Mouse (Mus musculus): ENCODE results near the gene C130073F10Rik. TPM values are rescaled to one million over a fixed set of nuclear protein-coding genes. Genes with fewer than 3 reads are reported as not detected.
"Not testable (repeated sequence)": the region's sequence is repeated elsewhere in the genome, so short reads cannot be mapped to it uniquely, and the experiment has no call there.

C130073F10Rik gene
- polyA plus RNA-seq, 1 experiment: 0.04 TPM

- Histone ChIP-seq H3K27me3 (ENCODE audit: control insufficient read depth, insufficient read depth, insufficient read length) (no peaks in the 10 kb centered on the region), H3K4me3 (ENCODE audit: insufficient read depth, poor library complexity, severe bottlenecking) (no peak overlapping the region), H3K79me2 (ENCODE audit: control insufficient read depth, insufficient read depth) (no peaks in the 10 kb centered on the region), H3K79me3 (ENCODE audit: low read depth) (no peaks in the 10 kb centered on the region), H3K36me3 (ENCODE audit: control insufficient read depth, insufficient read depth) (no peaks in the 10 kb centered on the region), H3ac (ENCODE audit: control insufficient read depth, insufficient read length, low read depth) (no peak overlapping the region)
- no peak for TF ChIP-seq MYOG (IDR thresholded peaks at IDR 0.05; ENCODE audit: control insufficient read depth, extremely low read depth, insufficient read length)
Measured at GRCm38 (mm10) chr4:101862289-101862688, 31.3 kb downstream of the C130073F10Rik start.

DNA sequence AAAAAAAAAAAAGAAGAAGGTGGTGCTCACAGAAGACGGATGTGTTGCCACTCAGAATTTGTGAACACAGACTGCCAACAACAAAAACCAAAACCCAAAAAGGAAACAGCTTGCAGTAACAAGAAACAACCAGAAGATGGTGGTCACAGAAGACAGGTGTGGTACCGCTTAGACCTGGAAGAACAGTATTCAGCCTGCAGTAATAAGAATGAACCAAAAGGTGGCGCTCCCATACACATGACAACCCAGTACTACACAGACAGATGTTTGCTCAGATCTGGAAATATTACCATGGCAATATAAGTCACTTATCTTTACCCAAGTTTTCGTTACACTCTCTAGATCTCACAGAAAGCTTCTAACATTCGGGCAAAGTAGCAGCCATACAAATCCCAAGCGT, 32.7 kb downstream of the C130073F10Rik start:
- H3K4me3 ChIP-seq (ENCODE audit: insufficient read depth, poor library complexity, severe bottlenecking): no peak overlapping the region
- no peaks in the 10 kb centered on the region for H3K79me3 ChIP-seq (ENCODE audit: low read depth)
- TF ChIP-seq USF1 (IDR thresholded peaks at IDR 0.05; ENCODE audit: low read depth) (no peak), MYOG (IDR thresholded peaks at IDR 0.05; ENCODE audit: control insufficient read depth, extremely low read depth, insufficient read length) (no peak), CEBPB (IDR thresholded peaks at IDR 0.05; ENCODE audit: low read depth) (no peak), MAX (IDR thresholded peaks at IDR 0.05) (no peak), MYOD1 (IDR thresholded peaks at IDR 0.05; ENCODE audit: control insufficient read depth, insufficient read length, low read depth) (no peak), CTCF (IDR thresholded peaks at IDR 0.05; ENCODE audit: control insufficient read depth, insufficient read depth, insufficient read length) (no peak), FOSL1 (IDR thresholded peaks at IDR 0.05; ENCODE audit: insufficient read depth, low read length, poor library complexity, severe bottlenecking) (no peak)
- H3K36me3 ChIP-seq (ENCODE audit: control insufficient read depth, insufficient read depth): no peaks in the 10 kb centered on the region
- H3K79me2 ChIP-seq (ENCODE audit: control insufficient read depth, insufficient read depth): no peaks in the 10 kb centered on the region
- no peak overlapping the region for H3ac ChIP-seq (ENCODE audit: control insufficient read depth, insufficient read length, low read depth)
- H3K27me3 ChIP-seq (ENCODE audit: control insufficient read depth, insufficient read depth, insufficient read length): no peaks in the 10 kb centered on the region

GRCm38 (mm10) chr4:101850908-101851307, 42.7 kb downstream of the C130073F10Rik start:
- TF ChIP-seq CTCF (IDR thresholded peaks at IDR 0.05; ENCODE audit: control insufficient read depth, insufficient read depth, insufficient read length) (no peak), MYOD1 (IDR thresholded peaks at IDR 0.05; ENCODE audit: control insufficient read depth, insufficient read length, low read depth) (no peak), USF1 (IDR thresholded peaks at IDR 0.05; ENCODE audit: low read depth) (no peak), MAX (IDR thresholded peaks at IDR 0.05) (no peak), CEBPB (IDR thresholded peaks at IDR 0.05; ENCODE audit: low read depth) (no peak), MYOG (IDR thresholded peaks at IDR 0.05; ENCODE audit: control insufficient read depth, extremely low read depth, insufficient read length) (no peak), FOSL1 (IDR thresholded peaks at IDR 0.05; ENCODE audit: insufficient read depth, low read length, poor library complexity, severe bottlenecking) (no peak)
- Histone ChIP-seq H3K4me3 (ENCODE audit: insufficient read depth, poor library complexity, severe bottlenecking) (no peak overlapping the region), H3K79me3 (ENCODE audit: low read depth) (no peaks in the 10 kb centered on the region), H3K79me2 (ENCODE audit: control insufficient read depth, insufficient read depth) (no peaks in the 10 kb centered on the region), H3ac (ENCODE audit: control insufficient read depth, insufficient read length, low read depth) (no peak overlapping the region), H3K36me3 (ENCODE audit: control insufficient read depth, insufficient read depth) (no peaks in the 10 kb centered on the region), H3K27me3 (ENCODE audit: control insufficient read depth, insufficient read depth, insufficient read length) (no peaks in the 10 kb centered on the region)

GRCm38 (mm10) chr4:101843923-101844322, 49.7 kb downstream of the C130073F10Rik start, which contains the start of gene B020004J07Rik:
Gene B020004J07Rik, minus strand, starts transcription at chr4:101844023.
- H3K27me3 ChIP-seq (ENCODE audit: control insufficient read depth, insufficient read depth, insufficient read length); H3ac ChIP-seq (ENCODE audit: control insufficient read depth, insufficient read length, low read depth); H3K79me2 ChIP-seq (ENCODE audit: control insufficient read depth, insufficient read depth); H3K36me3 ChIP-seq (ENCODE audit: control insufficient read depth, insufficient read depth); H3K4me3 ChIP-seq (ENCODE audit: insufficient read depth, poor library complexity, severe bottlenecking); H3K79me3 ChIP-seq (ENCODE audit: low read depth): not testable (repeated sequence)

Other genes with a start within 250 kb of the C130073F10Rik start
- gene Leprot, start 246.1 kb downstream of the C130073F10Rik start, polyA plus RNA-seq (2012; fragmentation: generic; extraction: Trizol): 41.2 TPM
- gene Lepr, start 176.4 kb downstream of the C130073F10Rik start, polyA plus RNA-seq (2012; fragmentation: generic; extraction: Trizol): 0.15 TPM
- not detected for gene B020004J07Rik, start 49.8 kb downstream of the C130073F10Rik start, polyA plus RNA-seq (2012; fragmentation: generic; extraction: Trizol)
- gene Gm12800, start 15.3 kb upstream of the C130073F10Rik start, polyA plus RNA-seq (2012; fragmentation: generic; extraction: Trizol): 0.02 TPM
- gene Gm12794, start 46.6 kb upstream of the C130073F10Rik start, polyA plus RNA-seq (2012; fragmentation: generic; extraction: Trizol): 0.20 TPM
- not detected for gene Gm12790, start 87.3 kb upstream of the C130073F10Rik start, polyA plus RNA-seq (2012; fragmentation: generic; extraction: Trizol)
- gene Gm12789, start 92.8 kb upstream of the C130073F10Rik start, polyA plus RNA-seq (2012; fragmentation: generic; extraction: Trizol): not detected
- gene Pde4b, start 193.8 kb upstream of the C130073F10Rik start, polyA plus RNA-seq (2012; fragmentation: generic; extraction: Trizol): 2.7 TPM